Mouse (Mus musculus) MEL (cell line): Measurements from ENCODE around the gene Stim1.

Source experiments
- CHD1 ChIP-seq: IDR thresholded peaks from 2 replicates; pipeline ENCODE4 v1.6.1; 2012; ENCODE audit warnings: low read depth, mild to moderate bottlenecking, inconsistent platforms, low read length, improper control_type of control experiment
- CTCF ChIP-seq, 3 experiments: IDR thresholded peaks in 2 of 3; conservative IDR thresholded peaks in 1 of 3; 2 replicates each; pipeline ENCODE4 v1.5.1; 2011 to 2012; ENCODE audit warnings: low read length in 3 of 3, low read depth in 2 of 3, mild to moderate bottlenecking in 2 of 3, improper control_type of control experiment in 1 of 3, inconsistent platforms in 1 of 3, mixed read lengths in 1 of 3, moderate library complexity in 1 of 3; ENCODE audit not compliant: control insufficient read depth in 1 of 3, insufficient read depth in 1 of 3, poor library complexity in 1 of 3, severe bottlenecking in 1 of 3
- E2F4 ChIP-seq: IDR thresholded peaks from 2 replicates; pipeline ENCODE4 v1.6.1; 2011; ENCODE audit warnings: low read depth, low read length, improper control_type of control experiment, borderline replicate concordance
- EP300 ChIP-seq, 2 experiments: IDR thresholded peaks; 2 replicates each; pipeline ENCODE4 v1.6.1; 2011; ENCODE audit warnings: improper control_type of control experiment in 2 of 2, low read length in 2 of 2, low read depth in 1 of 2, mild to moderate bottlenecking in 1 of 2
- GATA1 ChIP-seq: IDR thresholded peaks from 2 replicates; pipeline ENCODE4 v1.6.1; 2011; ENCODE audit warnings: low read depth, low read length, improper control_type of control experiment
- MAFK ChIP-seq: IDR thresholded peaks from 2 replicates; pipeline ENCODE4 v1.6.1; 2011; ENCODE audit warnings: low read depth, mild to moderate bottlenecking, low read length, improper control_type of control experiment, borderline replicate concordance
- NRF1 ChIP-seq: IDR thresholded peaks from 2 replicates; pipeline ENCODE4 v1.6.1; 2014; ENCODE audit warnings: low read depth, mild to moderate bottlenecking, inconsistent platforms, low read length, improper control_type of control experiment, moderate library complexity; ENCODE audit not compliant: poor library complexity, insufficient read depth, severe bottlenecking
- POLR2A ChIP-seq, 2 experiments: IDR thresholded peaks; 2 replicates each; pipeline ENCODE4 v1.6.1; 2011 to 2012; ENCODE audit warnings: low read length in 2 of 2, mild to moderate bottlenecking in 2 of 2, control low read depth in 1 of 2, improper control_type of control experiment in 1 of 2, low read depth in 1 of 2, moderate library complexity in 1 of 2; ENCODE audit not compliant: control insufficient read depth in 1 of 2, insufficient read depth in 1 of 2, poor library complexity in 1 of 2
- ZNF384 ChIP-seq: IDR thresholded peaks from 2 replicates; pipeline ENCODE4 v1.6.1; 2012; ENCODE audit warnings: low read depth, mild to moderate bottlenecking, inconsistent platforms, low read length, improper control_type of control experiment

GRCm38 (mm10) chr7:102347327-102347726, 79.7 kb downstream of the Stim1 start:
- TF ChIP-seq CTCF (IDR thresholded peaks at IDR 0.05 in 2 of 3, conservative IDR thresholded peaks at IDR 0.05 in 1 of 3; ENCODE audit: control insufficient read depth in 1 of 3, insufficient read depth in 1 of 3, low read depth in 2 of 3, low read length in 3 of 3, poor library complexity in 1 of 3, severe bottlenecking in 1 of 3): no peak
- no peak for TF ChIP-seq POLR2A (IDR thresholded peaks at IDR 0.05; ENCODE audit: control insufficient read depth in 1 of 2, insufficient read depth in 1 of 2, low read depth in 1 of 2, low read length in 2 of 2, poor library complexity in 1 of 2)
- no peak for TF ChIP-seq GATA1
- TF ChIP-seq CHD1: no peak
- TF ChIP-seq EP300 (IDR thresholded peaks at IDR 0.05; ENCODE audit: low read depth in 1 of 2, low read length in 2 of 2): no peak
- TF ChIP-seq ZNF384: no peak
- no peak for TF ChIP-seq MAFK
- TF ChIP-seq E2F4: no peak
- TF ChIP-seq NRF1: no peak
